Mouse (Mus musculus): ENCODE measurements around the gene Trim65. TPM values are rescaled to one million over a fixed set of nuclear protein-coding genes. Genes with fewer than 3 reads are reported as not detected.

The Trim65 gene
- polyA plus RNA-seq, 1 experiment from 2014 or later: 4.1 TPM

- Histone ChIP-seq H3K27ac (peak overlapping the region; percentile 80), H3K4me1 (peaks cover 9% of the 10 kb centered on the region), H3K4me3 (no peak overlapping the region), H3K9ac (no peak overlapping the region), H3K9me3 (no peaks in the 10 kb centered on the region), H3K27me3 (no peaks in the 10 kb centered on the region), H3K36me3 (peaks cover 4% of the 10 kb centered on the region; the same call in 1 of the 2 replicates), H3K4me2 (no peak overlapping the region)
- peak; percentile 77 for ATAC-seq (ENCODE audit: insufficient number of reproducible peaks, low FRiP score, low TSS enrichment, low read depth)
- WGBS: 29% methylated on average over 12 of the region's 12 CpGs
Measured at GRCm38 (mm10) chr11:116117241-116117640, 13.7 kb downstream of the Trim65 start.

GRCm38 (mm10) chr11:116111611-116112203 lies 19.2 kb downstream of the Trim65 start:
- Histone ChIP-seq H3K36me3 (no peaks in the 10 kb centered on the region), H3K4me3 (no peak overlapping the region), H3K27ac (no peak overlapping the region), H3K27me3 (peaks cover 48% of the 10 kb centered on the region), H3K9me3 (no peaks in the 10 kb centered on the region), H3K4me2 (no peak overlapping the region), H3K4me1 (peaks cover 42% of the 10 kb centered on the region), H3K9ac (no peak overlapping the region)
- 80% methylated on average over 19 of the region's 19 CpGs for WGBS
- no peak for ATAC-seq (ENCODE audit: insufficient number of reproducible peaks, low FRiP score, low TSS enrichment, low read depth)

GRCm38 (mm10) chr11:116111067-116111466 lies 19.9 kb downstream of the Trim65 start:
- no peak overlapping the region; the same call in 1 of the 2 replicates for H3K4me2 ChIP-seq
- no peak for ATAC-seq (ENCODE audit: insufficient number of reproducible peaks, low FRiP score, low TSS enrichment, low read depth)
- 76% methylated on average over 4 of the region's 4 CpGs for WGBS
- H3K9ac ChIP-seq: no peak overlapping the region
- H3K27ac ChIP-seq: peak overlapping the region; percentile 51
- H3K27me3 ChIP-seq: peaks cover 53% of the 10 kb centered on the region
- H3K4me3 ChIP-seq: no peak overlapping the region
- H3K9me3 ChIP-seq: no peaks in the 10 kb centered on the region
- peaks cover 46% of the 10 kb centered on the region for H3K4me1 ChIP-seq
- H3K36me3 ChIP-seq: no peaks in the 10 kb centered on the region

GRCm38 (mm10) chr11:116110540-116110939 lies 20.4 kb downstream of the Trim65 start:
- Histone ChIP-seq H3K9me3 (no peaks in the 10 kb centered on the region), H3K4me3 (peak overlapping the region; percentile 58), H3K4me1 (peaks cover 52% of the 10 kb centered on the region), H3K4me2 (peak overlapping the region; percentile 81), H3K27me3 (peaks cover 58% of the 10 kb centered on the region), H3K27ac (peak overlapping the region; percentile 80), H3K36me3 (peaks cover 3% of the 10 kb centered on the region; the same call in 1 of the 2 replicates), H3K9ac (peak overlapping the region; percentile 63)
- 26% methylated on average over 10 of the region's 10 CpGs for WGBS
- no peak for ATAC-seq (ENCODE audit: insufficient number of reproducible peaks, low FRiP score, low TSS enrichment, low read depth)

GRCm38 (mm10) chr11:116110131-116110530 lies 20.8 kb downstream of the Trim65 start:
- Histone ChIP-seq H3K4me1 (peaks cover 53% of the 10 kb centered on the region), H3K4me2 (peak overlapping the region; percentile 81), H3K27me3 (peaks cover 59% of the 10 kb centered on the region), H3K9me3 (no peaks in the 10 kb centered on the region), H3K27ac (peak overlapping the region; percentile 80), H3K4me3 (peak overlapping the region; percentile 58), H3K9ac (peak overlapping the region; percentile 63), H3K36me3 (peaks cover 5% of the 10 kb centered on the region; the same call in 1 of the 2 replicates)
- 2% methylated on average over 35 of the region's 35 CpGs for WGBS
- ATAC-seq (ENCODE audit: insufficient number of reproducible peaks, low FRiP score, low TSS enrichment, low read depth): peak; percentile 76

GRCm38 (mm10) chr11:116109441-116110081 lies 21.4 kb downstream of the Trim65 start:
- no peak for ATAC-seq (ENCODE audit: insufficient number of reproducible peaks, low FRiP score, low TSS enrichment, low read depth)
- peak overlapping the region; percentile 80 for H3K27ac ChIP-seq
- 1% methylated on average over 64 of the region's 70 CpGs for WGBS
- H3K4me3 ChIP-seq: peak overlapping the region; percentile 58
- H3K9me3 ChIP-seq: no peaks in the 10 kb centered on the region
- H3K4me2 ChIP-seq: peak overlapping the region; percentile 81
- H3K4me1 ChIP-seq: peaks cover 54% of the 10 kb centered on the region
- H3K36me3 ChIP-seq: peaks cover 5% of the 10 kb centered on the region; the same call in 1 of the 2 replicates
- H3K27me3 ChIP-seq: peaks cover 59% of the 10 kb centered on the region
- H3K9ac ChIP-seq: peak overlapping the region; percentile 63

GRCm38 (mm10) chr11:116108464-116109137 lies 22.3 kb downstream of the Trim65 start:
- Histone ChIP-seq H3K4me3 (peak overlapping the region; percentile 58), H3K9ac (peak overlapping the region; percentile 63; the same call in 1 of the 2 replicates), H3K9me3 (no peaks in the 10 kb centered on the region), H3K36me3 (peaks cover 5% of the 10 kb centered on the region; the same call in 1 of the 2 replicates), H3K4me2 (peak overlapping the region; percentile 81), H3K4me1 (peaks cover 64% of the 10 kb centered on the region), H3K27me3 (peaks cover 59% of the 10 kb centered on the region), H3K27ac (peak overlapping the region; percentile 80)
- ATAC-seq (ENCODE audit: insufficient number of reproducible peaks, low FRiP score, low TSS enrichment, low read depth): no peak
- WGBS: 5% methylated on average over 23 of the region's 23 CpGs

GRCm38 (mm10) chr11:116107777-116108285 lies 23.1 kb downstream of the Trim65 start:
- peaks cover 59% of the 10 kb centered on the region for H3K27me3 ChIP-seq
- ATAC-seq (ENCODE audit: insufficient number of reproducible peaks, low FRiP score, low TSS enrichment, low read depth): no peak
- H3K36me3 ChIP-seq: peaks cover 5% of the 10 kb centered on the region; the same call in 1 of the 2 replicates
- H3K4me1 ChIP-seq: peaks cover 72% of the 10 kb centered on the region
- peak overlapping the region; percentile 58 for H3K4me3 ChIP-seq
- 20% methylated on average over 19 of the region's 19 CpGs for WGBS
- peak overlapping the region; percentile 80 for H3K27ac ChIP-seq
- H3K9me3 ChIP-seq: no peaks in the 10 kb centered on the region
- peak overlapping the region; percentile 81 for H3K4me2 ChIP-seq
- no peak overlapping the region for H3K9ac ChIP-seq

DNA sequence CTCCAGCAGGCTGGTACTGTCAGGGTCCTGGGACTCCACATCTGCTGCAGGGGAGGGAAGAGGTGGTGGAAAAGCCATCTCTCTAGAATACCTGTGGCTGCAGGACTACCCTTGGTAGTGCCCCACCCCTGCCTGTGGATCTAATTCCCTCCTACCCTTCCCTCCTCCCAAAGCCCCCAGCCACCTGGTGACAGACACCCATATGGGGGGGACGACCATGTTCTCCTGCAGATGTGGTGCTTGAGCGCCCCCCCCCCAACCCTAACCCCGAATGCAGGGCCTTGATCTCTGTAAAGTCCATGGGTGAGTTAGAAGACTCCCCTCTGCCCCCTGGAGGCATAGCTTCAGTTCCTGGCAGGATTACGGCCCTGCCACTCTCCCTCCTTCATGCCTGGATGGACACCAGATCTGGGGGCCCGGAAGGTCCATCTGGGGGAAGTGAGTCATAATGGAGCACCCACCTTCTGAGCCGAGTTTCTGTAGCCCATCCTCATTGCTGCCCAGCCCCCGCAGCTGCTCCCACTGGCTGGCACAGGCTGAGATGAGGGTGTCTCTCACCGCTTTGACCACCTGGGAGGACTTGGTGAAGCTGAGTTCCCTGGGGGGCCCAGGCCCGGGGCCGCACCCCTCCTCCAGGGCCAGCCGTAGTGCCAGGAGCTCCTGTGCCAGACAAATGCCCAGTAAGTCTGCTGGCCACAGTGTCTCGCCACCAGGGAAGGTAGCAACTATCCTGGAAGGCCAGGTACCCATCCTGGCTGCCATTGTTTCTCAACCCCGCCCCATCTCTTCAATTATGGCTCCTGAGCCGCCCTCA lies 23.8 kb downstream of the Trim65 start:
- H3K27me3 ChIP-seq: peaks cover 59% of the 10 kb centered on the region
- peak overlapping the region; percentile 58 for H3K4me3 ChIP-seq
- 0 out of 2 replicates have a peak overlapping the region, but pooled peaks have one; percentile 80 for H3K27ac ChIP-seq
- no peak for ATAC-seq (ENCODE audit: insufficient number of reproducible peaks, low FRiP score, low TSS enrichment, low read depth)
- 27% methylated on average over 14 of the region's 14 CpGs for WGBS
- peaks cover 5% of the 10 kb centered on the region; the same call in 1 of the 2 replicates for H3K36me3 ChIP-seq
- no peak overlapping the region for H3K9ac ChIP-seq
- peak overlapping the region; percentile 81 for H3K4me2 ChIP-seq
- no peaks in the 10 kb centered on the region for H3K9me3 ChIP-seq
- H3K4me1 ChIP-seq: peaks cover 76% of the 10 kb centered on the region

DNA sequence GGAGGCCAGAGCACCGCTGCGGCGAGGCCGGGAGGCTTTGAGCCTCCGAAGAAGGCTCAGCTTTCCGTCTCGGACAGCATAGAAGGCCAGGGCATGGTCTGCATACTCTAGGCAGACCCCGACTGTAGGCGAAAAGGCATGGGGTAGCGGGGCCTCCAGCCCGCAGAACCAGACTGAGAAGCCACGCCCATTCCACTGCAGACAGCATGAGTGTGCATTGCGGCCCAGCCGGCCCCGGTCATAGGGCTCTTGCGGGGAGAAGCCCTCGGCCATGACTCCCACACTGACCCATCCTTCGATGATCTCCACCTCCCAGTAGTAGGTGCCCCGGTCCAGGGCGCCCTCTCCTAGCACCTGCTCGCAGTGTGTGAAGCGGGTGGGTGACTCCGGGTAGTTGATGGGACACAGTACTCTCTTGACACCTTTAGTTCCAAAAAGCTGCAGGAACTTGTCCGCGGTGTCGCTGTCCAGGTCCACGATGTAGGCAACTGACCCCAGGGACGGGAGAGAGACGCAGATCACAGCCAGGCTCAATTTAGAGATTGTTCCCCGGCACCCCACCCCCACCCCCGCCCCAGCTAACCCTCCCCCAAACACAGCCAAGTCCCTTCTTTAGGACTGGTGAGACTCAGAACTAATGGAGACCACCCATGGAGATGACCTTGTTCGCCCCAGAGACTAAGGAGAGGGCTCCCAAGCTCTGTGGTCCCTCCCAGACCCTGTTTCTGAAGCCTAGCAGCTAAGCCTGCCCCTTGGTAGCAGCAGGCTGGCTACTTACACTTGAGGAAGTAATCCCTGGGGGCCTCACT lies 24.6 kb downstream of the Trim65 start:
- 31% methylated on average over 32 of the region's 32 CpGs for WGBS
- peaks cover 54% of the 10 kb centered on the region for H3K27me3 ChIP-seq
- no peak overlapping the region for H3K27ac ChIP-seq

More for the DNA sequence above, 24.6 kb downstream of the Trim65 start:
- peaks cover 5% of the 10 kb centered on the region; the same call in 1 of the 2 replicates for H3K36me3 ChIP-seq
- no peak for ATAC-seq (ENCODE audit: insufficient number of reproducible peaks, low FRiP score, low TSS enrichment, low read depth)
- H3K4me2 ChIP-seq: peak overlapping the region; percentile 81; the same call in 1 of the 2 replicates
- H3K4me1 ChIP-seq: peaks cover 84% of the 10 kb centered on the region
- no peak overlapping the region for H3K9ac ChIP-seq
- no peaks in the 10 kb centered on the region for H3K9me3 ChIP-seq
- H3K4me3 ChIP-seq: no peak overlapping the region
